Mouse (Mus musculus): ENCODE results near the gene Pbx1.

- no peak for TF ChIP-seq CHD2 (IDR thresholded peaks at IDR 0.05; ENCODE audit: low read depth, low read length)
- TF ChIP-seq MAFK (IDR thresholded peaks at IDR 0.05; ENCODE audit: insufficient read depth, low read depth, low read length) = no peak
Measured at GRCm38 (mm10) chr1:168093044-168093443, 339.0 kb downstream of the Pbx1 start.

Data from ES-E14 (cell line).